Mouse (Mus musculus) hindbrain, embryonic 11.5 days (tissue): Measurements from ENCODE around the gene Nudt22. TPM values are rescaled to one million over a fixed set of nuclear protein-coding genes. Genes with fewer than 3 reads are reported as not detected.
A peak's percentile ranks its signal among the peaks of the same experiment; 100 is the strongest.

ENCODE experiments used
- ATAC-seq: fragments of 200-750 bp; cut with Nextera tagmentation; 2 replicates; pipeline ENCODE4 v1.8.0; 2017; ENCODE audit warnings: mild to moderate bottlenecking, moderate TSS enrichment, moderate library complexity; ENCODE audit not compliant: low FRiP score
- DNase-seq: peaks from one replicate; pipeline ENCODE4 v3.0.0-alpha.2; 2015; ENCODE audit warnings: low spot score
- H3K27ac ChIP-seq: fragments of 300-500 bp; sonication (generic); 2 replicates; pipeline ENCODE4 v1.5.1; 2014; ENCODE audit warnings: mild to moderate bottlenecking, low read depth, low read length
- H3K27me3 ChIP-seq: fragments of 300-500 bp; sonication (generic); 2 replicates; pipeline ENCODE4 v1.6.1; 2014; ENCODE audit warnings: mild to moderate bottlenecking, low read length, moderate library complexity, mixed read lengths; ENCODE audit not compliant: control insufficient read depth, insufficient read depth
- H3K36me3 ChIP-seq: fragments of 300-500 bp; sonication (generic); 2 replicates; pipeline ENCODE4 v1.6.1; 2014; ENCODE audit warnings: mild to moderate bottlenecking, low read length, moderate library complexity, mixed read lengths; ENCODE audit not compliant: control insufficient read depth, insufficient read depth
- H3K4me1 ChIP-seq: fragments of 300-500 bp; sonication (generic); replicated peaks from 2 replicates; pipeline ENCODE4 v1.6.1; 2014; ENCODE audit warnings: low read length, mixed read lengths; ENCODE audit not compliant: control insufficient read depth, insufficient read depth
- H3K4me2 ChIP-seq: fragments of 300-500 bp; sonication (generic); replicated peaks from 2 replicates; pipeline ENCODE4 v1.6.1; 2014; ENCODE audit warnings: mild to moderate bottlenecking, low read depth, low read length
- H3K4me3 ChIP-seq: fragments of 300-500 bp; sonication (generic); 2 replicates; pipeline ENCODE4 v1.5.1; 2014; ENCODE audit warnings: low read depth, low read length
- H3K9ac ChIP-seq: fragments of 300-500 bp; sonication (generic); 2 replicates; pipeline ENCODE4 v1.6.1; 2014; ENCODE audit warnings: low read depth, low read length
- H3K9me3 ChIP-seq: fragments of 300-500 bp; sonication (generic); 2 replicates; pipeline ENCODE4 v1.6.1; 2016; ENCODE audit warnings: low read length; ENCODE audit not compliant: control insufficient read depth
- WGBS: fragments of 180-500 bp; shearing (Covaris S2); extraction: QIAGEN DNeasy Blood & Tissue Kit; methylation state at CpG from one replicate; pipeline ENCODE4 v1.1.7; 2014; 5-methylcytosine and 5-hydroxymethylcytosine counted together
- polyA plus RNA-seq: library from polyadenylated mRNA; unstranded; fragments of >200 nt; fragmentation: Nextera tagmentation; extraction: Ambion mirVana; gene quantifications from 2 replicates; pipeline ENCODE4 v1.2.1, GENCODE M21; 2014

The Nudt22 gene
- polyA plus RNA-seq: 19.3 and 19.9 TPM in 2 replicates

- peak; percentile 72 for ATAC-seq
- 1% methylated on average over 24 of the region's 24 CpGs for WGBS
- Histone ChIP-seq H3K4me3 (peak within 1 kb of the TSS; percentile 52), H3K9me3 (no peaks in the 10 kb centered on the region), H3K36me3 (0 out of 2 replicates have a peak, but pooled peaks cover 4% of the 10 kb centered on the region), H3K9ac (peak within 1 kb of the TSS; percentile 71), H3K4me1 (peaks cover 10% of the 10 kb centered on the region), H3K27me3 (no peaks in the 10 kb centered on the region), H3K27ac (0 out of 2 replicates have a peak within 1 kb of the TSS, but pooled peaks have one; percentile 45), H3K4me2 (peak within 1 kb of the TSS; percentile 78)
- peak; percentile 87 for DNase-seq
These were observed at the start of gene Nudt22, which contains the start of gene Trpt1 for GRCm38 (mm10) chr19:6996006-6996405. Gene Nudt22 (minus strand): TSS chr19:6996117. Gene Trpt1 (plus strand): TSS chr19:6996131.

GRCm38 (mm10) chr19:7044706-7045105 lies 48.8 kb upstream of the Nudt22 start:
- Histone ChIP-seq H3K4me2 (no peak overlapping the region), H3K9ac (no peak overlapping the region), H3K36me3 (no peaks in the 10 kb centered on the region), H3K4me3 (no peak overlapping the region), H3K9me3 (no peaks in the 10 kb centered on the region), H3K27ac (no peak overlapping the region), H3K27me3 (peaks cover 2% of the 10 kb centered on the region; the same call in 1 of the 2 replicates), H3K4me1 (no peaks in the 10 kb centered on the region)
- 54% methylated on average over 4 of the region's 4 CpGs for WGBS
- ATAC-seq (no peak), DNase-seq (no peak)

GRCm38 (mm10) chr19:7044279-7044678 lies 48.4 kb upstream of the Nudt22 start:
- no peaks in the 10 kb centered on the region for H3K9me3 ChIP-seq
- H3K9ac ChIP-seq: no peak overlapping the region
- H3K4me3 ChIP-seq: no peak overlapping the region
- ATAC-seq: no peak
- no peak overlapping the region for H3K4me2 ChIP-seq
- peaks cover 2% of the 10 kb centered on the region; the same call in 1 of the 2 replicates for H3K27me3 ChIP-seq
- H3K4me1 ChIP-seq: no peaks in the 10 kb centered on the region
- H3K27ac ChIP-seq: no peak overlapping the region
- no peak for DNase-seq
- 73% methylated on average over 4 of the region's 4 CpGs for WGBS
- H3K36me3 ChIP-seq: no peaks in the 10 kb centered on the region

- Histone ChIP-seq H3K27ac (no peak overlapping the region), H3K9me3 (no peaks in the 10 kb centered on the region), H3K9ac (no peak overlapping the region)
These were observed 45.3 kb upstream of the Nudt22 start for GRCm38 (mm10) chr19:7041171-7041570.

GRCm38 (mm10) chr19:7040637-7041130 lies 44.8 kb upstream of the Nudt22 start:
- Histone ChIP-seq H3K27ac (peak overlapping the region; percentile 89), H3K4me1 (peaks cover 6% of the 10 kb centered on the region; the same call in 1 of the 2 replicates), H3K4me2 (peak overlapping the region; percentile 84), H3K4me3 (peak overlapping the region; percentile 43), H3K9ac (peak overlapping the region; percentile 71), H3K36me3 (no peaks in the 10 kb centered on the region), H3K27me3 (no peaks in the 10 kb centered on the region), H3K9me3 (no peaks in the 10 kb centered on the region)
- ATAC-seq (peak; percentile 1; the same call in 1 of the 2 replicates), DNase-seq (peak; percentile 30)
- 32% methylated on average over 13 of the region's 13 CpGs for WGBS

More at GRCm38 (mm10) chr19:7041171-7041570, 45.3 kb upstream of the Nudt22 start:
- no peaks in the 10 kb centered on the region for H3K36me3 ChIP-seq
- ATAC-seq (no peak), DNase-seq (no peak)
- no peak overlapping the region for H3K4me2 ChIP-seq
- H3K27me3 ChIP-seq: no peaks in the 10 kb centered on the region
- 85% methylated on average over 2 of the region's 2 CpGs for WGBS
- peaks cover 6% of the 10 kb centered on the region; the same call in 1 of the 2 replicates for H3K4me1 ChIP-seq
- H3K4me3 ChIP-seq: no peak overlapping the region

GRCm38 (mm10) chr19:7039841-7040636 lies 44.1 kb upstream of the Nudt22 start, which contains the start of gene Stip1:
Gene Stip1 (minus strand): TSS chr19:7039967.
- H3K4me1 ChIP-seq: peaks cover 6% of the 10 kb centered on the region; the same call in 1 of the 2 replicates
- DNase-seq (peak; percentile 98), ATAC-seq (peak; percentile 99)
- H3K9ac ChIP-seq: peak within 1 kb of the TSS; percentile 96
- under 1% methylated on average over 43 of the region's 49 CpGs for WGBS
- no peaks in the 10 kb centered on the region for H3K27me3 ChIP-seq
- H3K27ac ChIP-seq: peak within 1 kb of the TSS; percentile 89
- H3K9me3 ChIP-seq: no peaks in the 10 kb centered on the region
- H3K4me2 ChIP-seq: peak within 1 kb of the TSS; percentile 84
- no peaks in the 10 kb centered on the region for H3K36me3 ChIP-seq
- peak within 1 kb of the TSS; percentile 97 for H3K4me3 ChIP-seq

- 2% methylated on average over 35 of the region's 35 CpGs for WGBS
- DNase-seq (peak; percentile 74), ATAC-seq (peak; percentile 33; the same call in 1 of the 2 replicates)
- peak overlapping the region; percentile 87 for H3K27ac ChIP-seq
- no peaks in the 10 kb centered on the region for H3K27me3 ChIP-seq
- H3K4me3 ChIP-seq: peak overlapping the region; percentile 97
- peak overlapping the region; percentile 74 for H3K4me2 ChIP-seq
- H3K9me3 ChIP-seq: no peaks in the 10 kb centered on the region
- 0 out of 2 replicates have a peak, but pooled peaks cover 4% of the 10 kb centered on the region for H3K36me3 ChIP-seq
- peak overlapping the region; percentile 96 for H3K9ac ChIP-seq
- H3K4me1 ChIP-seq: peaks cover 6% of the 10 kb centered on the region; the same call in 1 of the 2 replicates
These were observed 43.3 kb upstream of the Nudt22 start for GRCm38 (mm10) chr19:7039088-7039720.

- peaks cover 22% of the 10 kb centered on the region for H3K36me3 ChIP-seq
- ATAC-seq (no peak), DNase-seq (no peak)
- H3K4me1 ChIP-seq: peaks cover 6% of the 10 kb centered on the region; the same call in 1 of the 2 replicates
- WGBS: 92% methylated on average over 5 of the region's 5 CpGs
- H3K27ac ChIP-seq: no peak overlapping the region
- H3K9ac ChIP-seq: no peak overlapping the region
- H3K4me3 ChIP-seq: no peak overlapping the region
- no peak overlapping the region for H3K4me2 ChIP-seq
- H3K9me3 ChIP-seq: no peaks in the 10 kb centered on the region
- no peaks in the 10 kb centered on the region for H3K27me3 ChIP-seq
These were observed 38.1 kb upstream of the Nudt22 start for GRCm38 (mm10) chr19:7034006-7034405.
